Mouse (Mus musculus) embryonic facial prominence, embryonic 14.5 days (tissue): ENCODE results near the gene Galr2. TPM values are rescaled to one million over a fixed set of nuclear protein-coding genes. Genes with fewer than 3 reads are reported as not detected.

Experiments
- ATAC-seq: fragments of 200-750 bp; cut with Nextera tagmentation; 2 replicates; pipeline ENCODE4 v1.8.0; 2017; ENCODE audit warnings: low read depth, moderate number of reproducible peaks, moderate TSS enrichment
- DNase-seq: peaks from one replicate; pipeline ENCODE4 v3.0.0-alpha.2; 2015; ENCODE audit warnings: low spot score
- H3K27ac ChIP-seq: fragments of 300-500 bp; sonication (generic); replicated peaks from 2 replicates; pipeline ENCODE4 v1.5.1; 2014; ENCODE audit warnings: low read depth, mild to moderate bottlenecking, low read length, moderate library complexity
- H3K27me3 ChIP-seq: fragments of 300-500 bp; sonication (generic); replicated peaks from 2 replicates; pipeline ENCODE4 v1.6.1; 2014; ENCODE audit warnings: low read length; ENCODE audit not compliant: control insufficient read depth, insufficient read depth
- H3K36me3 ChIP-seq: fragments of 300-500 bp; sonication (generic); 2 replicates; pipeline ENCODE4 v1.6.1; 2014; ENCODE audit warnings: low read length, mixed read lengths; ENCODE audit not compliant: control insufficient read depth, insufficient read depth
- H3K4me1 ChIP-seq: fragments of 300-500 bp; sonication (generic); 2 replicates; pipeline ENCODE4 v1.6.1; 2014; ENCODE audit warnings: antibody characterized with exemption, low read length; ENCODE audit not compliant: control insufficient read depth, insufficient read depth
- H3K4me2 ChIP-seq: fragments of 300-500 bp; sonication (generic); 2 replicates; pipeline ENCODE4 v1.6.1; 2014; ENCODE audit warnings: low read depth, mild to moderate bottlenecking, low read length, moderate library complexity, mixed read lengths
- H3K4me3 ChIP-seq: fragments of 300-500 bp; sonication (generic); 2 replicates; pipeline ENCODE4 v1.5.1; 2014; ENCODE audit warnings: low read depth, mild to moderate bottlenecking, low read length
- H3K9ac ChIP-seq: fragments of 300-500 bp; sonication (generic); 2 replicates; pipeline ENCODE4 v1.6.1; 2014; ENCODE audit warnings: low read depth, mild to moderate bottlenecking, low read length, moderate library complexity, mixed read lengths
- H3K9me3 ChIP-seq: fragments of 300-500 bp; sonication (generic); 2 replicates; pipeline ENCODE4 v1.6.1; 2016; ENCODE audit warnings: low read length; ENCODE audit not compliant: control insufficient read depth
- WGBS: fragments of 180-500 bp; shearing (Covaris S2); extraction: QIAGEN DNeasy Blood & Tissue Kit; methylation state at CpG from one replicate; pipeline ENCODE4 v1.1.7; 2014; 5-methylcytosine and 5-hydroxymethylcytosine counted together
- polyA plus RNA-seq: library from polyadenylated mRNA; unstranded; fragments of >200 nt; fragmentation: Nextera tagmentation; extraction: Ambion mirVana; gene quantifications from 2 replicates; pipeline ENCODE4 v1.2.1, GENCODE M21; 2014

The Galr2 gene
- polyA plus RNA-seq, 1 experiment from 2014 or later = 0.60 TPM

DNA sequence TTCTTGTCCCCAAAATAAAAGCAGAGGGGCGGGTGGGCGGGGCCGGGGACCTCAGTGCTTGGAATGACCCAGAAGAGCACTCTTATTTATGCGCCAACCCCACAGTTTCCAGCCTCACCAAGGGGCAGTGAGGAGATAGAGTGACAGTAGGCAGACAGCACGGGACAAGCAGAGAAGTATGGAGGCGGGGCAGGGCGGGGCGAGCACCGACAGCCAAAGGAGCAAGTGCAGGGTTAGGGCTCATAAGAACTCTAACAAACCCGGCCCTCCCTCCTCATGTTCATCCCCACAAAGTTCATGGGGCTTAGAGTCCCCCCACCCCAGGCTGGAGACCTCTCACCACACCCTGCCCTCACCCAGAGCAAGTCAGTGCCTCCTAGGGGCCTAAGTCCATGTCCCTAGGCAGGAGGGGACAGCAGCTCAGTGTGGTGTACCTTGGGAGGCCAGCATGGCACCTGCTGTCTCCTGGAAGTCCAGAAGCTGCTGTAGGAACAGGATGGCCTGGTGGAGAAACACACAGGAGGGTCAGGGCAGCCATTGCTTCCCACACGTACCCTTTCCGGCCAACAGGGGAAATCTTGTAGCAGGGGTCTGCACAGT lies 12.9 kb downstream of the Galr2 start:
- no peak for DNase-seq
- Histone ChIP-seq H3K36me3 (peaks cover 90% of the 10 kb centered on the region), H3K27ac (no peak overlapping the region), H3K4me2 (no peak overlapping the region), H3K9me3 (no peaks in the 10 kb centered on the region), H3K27me3 (no peaks in the 10 kb centered on the region), H3K9ac (no peak overlapping the region), H3K4me1 (no peaks in the 10 kb centered on the region), H3K4me3 (no peak overlapping the region)
- no peak for ATAC-seq
- 80% methylated on average over 12 of the region's 12 CpGs for WGBS

DNA sequence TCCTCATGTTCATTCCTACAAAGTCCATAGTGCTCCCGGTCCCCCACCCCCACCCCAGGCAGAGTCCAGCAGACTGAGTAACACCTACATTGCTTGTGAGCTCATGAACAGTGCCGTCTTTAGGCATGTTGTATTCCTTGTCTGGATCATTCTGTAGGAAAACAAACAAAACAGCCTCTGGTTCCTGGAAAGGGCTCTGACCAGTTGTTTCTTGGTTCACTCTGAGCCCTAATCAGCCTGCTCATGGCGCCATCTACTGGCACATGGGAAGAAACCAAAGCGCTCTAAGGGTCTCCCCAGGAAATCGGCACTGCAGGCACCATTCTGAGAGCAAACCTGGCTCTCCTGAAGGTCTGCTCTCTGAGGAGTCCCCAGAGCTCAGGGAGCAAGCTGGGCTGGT lies 13.6 kb downstream of the Galr2 start:
- 33% methylated on average over 5 of the region's 5 CpGs for WGBS
- no peaks in the 10 kb centered on the region for H3K27me3 ChIP-seq
- H3K4me2 ChIP-seq = no peak overlapping the region
- no peaks in the 10 kb centered on the region for H3K4me1 ChIP-seq
- H3K36me3 ChIP-seq = peaks cover 90% of the 10 kb centered on the region
- DNase-seq = peak; percentile 84
- H3K4me3 ChIP-seq = no peak overlapping the region
- no peak overlapping the region for H3K27ac ChIP-seq
- no peak for ATAC-seq
- H3K9ac ChIP-seq = no peak overlapping the region
- H3K9me3 ChIP-seq = no peaks in the 10 kb centered on the region

DNA sequence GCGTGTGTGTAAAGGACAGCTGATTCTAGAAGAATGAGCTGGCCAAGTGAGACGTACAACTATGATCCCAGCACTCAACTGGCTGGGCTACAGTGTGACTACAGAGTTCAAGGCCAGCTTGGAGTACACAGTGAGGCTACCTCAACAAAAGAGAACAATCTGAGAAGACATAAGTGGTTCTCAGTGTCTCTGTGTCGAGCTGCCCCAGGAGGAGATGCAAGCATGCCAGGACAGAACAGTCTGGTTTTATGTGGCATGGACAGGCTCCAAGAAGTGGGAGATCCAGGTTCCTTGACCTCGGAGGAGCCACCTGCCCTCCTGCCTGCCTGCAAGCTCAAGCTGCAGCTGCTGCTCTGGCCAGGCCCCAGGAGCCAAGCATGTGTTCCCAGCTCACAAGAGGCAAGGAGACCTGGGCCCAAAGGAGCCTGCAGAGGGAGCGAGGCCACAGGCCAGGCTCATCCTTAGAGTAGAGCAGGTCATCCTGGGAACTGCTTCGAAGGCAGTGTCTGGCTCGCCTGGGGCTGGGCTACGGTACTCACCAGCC lies 15.5 kb downstream of the Galr2 start:
- Histone ChIP-seq H3K9ac (no peak overlapping the region), H3K4me2 (no peak overlapping the region), H3K4me1 (no peaks in the 10 kb centered on the region), H3K27me3 (no peaks in the 10 kb centered on the region), H3K27ac (no peak overlapping the region), H3K4me3 (no peak overlapping the region), H3K9me3 (no peaks in the 10 kb centered on the region), H3K36me3 (peaks cover 90% of the 10 kb centered on the region)
- 84% methylated on average over 8 of the region's 8 CpGs for WGBS
- no peak for DNase-seq
- no peak for ATAC-seq

DNA sequence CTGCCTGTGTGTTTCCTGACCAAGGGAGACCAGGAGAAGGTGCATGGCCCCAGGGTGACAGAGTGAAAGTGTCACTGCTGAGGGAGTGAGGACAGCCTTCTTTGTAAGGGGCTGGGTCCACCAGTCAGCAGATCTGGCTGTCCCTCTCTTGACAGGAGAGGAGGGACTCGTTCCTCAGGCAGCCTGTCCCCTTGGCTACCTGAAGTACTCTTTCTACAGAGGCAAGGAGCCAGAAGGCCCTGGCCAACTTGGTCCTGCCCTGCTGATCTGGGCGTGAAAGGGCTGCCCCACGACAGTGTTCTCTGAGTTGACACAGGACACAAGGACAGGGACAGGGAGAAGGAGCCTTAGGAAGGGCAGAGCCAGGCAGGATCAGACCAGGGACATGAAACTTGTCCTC lies 16.3 kb downstream of the Galr2 start:
- Histone ChIP-seq H3K9me3 (no peaks in the 10 kb centered on the region), H3K9ac (no peak overlapping the region), H3K4me2 (no peak overlapping the region), H3K36me3 (peaks cover 90% of the 10 kb centered on the region), H3K27me3 (no peaks in the 10 kb centered on the region), H3K4me3 (no peak overlapping the region), H3K27ac (no peak overlapping the region), H3K4me1 (no peaks in the 10 kb centered on the region)
- no peak for DNase-seq
- 92% methylated on average over 2 of the region's 3 CpGs for WGBS
- ATAC-seq = no peak

DNA sequence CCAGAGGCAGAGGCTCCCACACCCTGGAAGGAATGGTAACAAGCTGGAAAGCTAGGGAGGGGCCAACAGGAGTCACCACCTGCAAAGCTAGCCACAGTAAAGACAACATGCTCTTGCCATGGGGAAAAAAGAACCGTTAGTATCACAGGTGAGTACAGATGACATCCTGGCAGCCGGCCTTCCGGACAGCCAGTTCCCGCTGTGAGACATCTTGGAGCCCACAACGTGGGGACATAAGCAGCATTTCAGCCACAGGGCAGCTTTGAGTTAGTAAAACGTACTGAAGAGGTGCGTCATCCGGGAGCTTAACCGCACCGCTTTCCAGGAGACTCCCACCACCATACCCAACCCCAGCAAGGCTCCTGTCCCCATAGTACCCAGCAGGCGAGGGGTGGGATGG lies 17.5 kb downstream of the Galr2 start:
- Histone ChIP-seq H3K9ac (no peak overlapping the region), H3K27me3 (no peaks in the 10 kb centered on the region), H3K4me3 (no peak overlapping the region), H3K27ac (no peak overlapping the region), H3K9me3 (no peaks in the 10 kb centered on the region), H3K4me1 (no peaks in the 10 kb centered on the region), H3K36me3 (peaks cover 90% of the 10 kb centered on the region), H3K4me2 (no peak overlapping the region)
- no peak for ATAC-seq
- DNase-seq = no peak
- WGBS = 90% methylated on average over 11 of the region's 11 CpGs

DNA sequence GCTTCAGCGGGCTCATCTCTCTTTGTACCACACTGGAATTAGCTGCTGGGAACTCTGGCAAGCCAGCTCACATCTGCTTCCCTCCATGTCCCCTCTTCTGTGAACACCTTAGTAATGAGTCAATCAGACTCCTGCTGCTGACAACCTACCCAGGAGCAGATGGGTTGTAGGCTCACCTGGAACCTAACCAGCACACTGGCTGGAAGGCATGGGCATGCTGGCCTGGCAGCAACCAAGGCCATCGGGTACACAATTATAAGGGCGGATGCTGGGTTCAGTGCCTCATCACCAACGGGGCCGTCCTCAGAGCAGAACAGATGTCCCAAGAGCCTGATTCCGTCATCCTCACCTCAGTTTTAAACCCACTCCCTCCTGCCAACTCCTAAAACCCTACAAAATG lies 17.9 kb downstream of the Galr2 start:
- WGBS = 83% methylated on average over 6 of the region's 6 CpGs
- H3K4me2 ChIP-seq = no peak overlapping the region
- H3K9me3 ChIP-seq = no peaks in the 10 kb centered on the region
- H3K4me1 ChIP-seq = no peaks in the 10 kb centered on the region
- ATAC-seq (no peak), DNase-seq (no peak)
- H3K9ac ChIP-seq = no peak overlapping the region
- no peak overlapping the region for H3K27ac ChIP-seq
- H3K36me3 ChIP-seq = peaks cover 93% of the 10 kb centered on the region
- no peaks in the 10 kb centered on the region for H3K27me3 ChIP-seq
- H3K4me3 ChIP-seq = no peak overlapping the region

DNA sequence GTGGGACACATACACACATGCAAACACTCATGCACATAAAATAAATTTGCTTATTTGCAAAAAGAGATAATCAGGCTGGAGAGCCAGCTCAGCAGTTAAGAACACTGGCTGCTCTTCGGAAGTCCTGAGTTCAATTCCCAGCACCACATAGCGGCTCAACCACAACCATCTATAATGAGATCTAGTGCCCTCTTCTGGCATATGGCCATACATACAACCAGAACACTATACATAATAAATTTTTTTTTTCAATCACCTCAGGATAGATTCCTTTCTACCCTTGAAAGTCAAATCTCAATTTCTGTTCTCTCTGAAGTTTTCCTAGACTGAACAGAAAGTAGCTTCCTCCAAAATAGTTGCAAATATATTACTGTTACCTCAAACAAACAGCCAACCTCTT lies 24.7 kb downstream of the Galr2 start:
- 96% methylated on average over 2 of the region's 2 CpGs for WGBS
- ATAC-seq (no peak), DNase-seq (no peak)
- H3K9me3 ChIP-seq = no peaks in the 10 kb centered on the region
- peaks cover 48% of the 10 kb centered on the region for H3K36me3 ChIP-seq
- peak overlapping the region; percentile 82; the same call in 1 of the 2 replicates for H3K9ac ChIP-seq
- H3K27ac ChIP-seq = no peak overlapping the region
- H3K4me2 ChIP-seq = peak overlapping the region; percentile 82
- H3K4me3 ChIP-seq = peak overlapping the region; percentile 77
- H3K4me1 ChIP-seq = peaks cover 4% of the 10 kb centered on the region; the same call in 1 of the 2 replicates
- no peaks in the 10 kb centered on the region for H3K27me3 ChIP-seq

DNA sequence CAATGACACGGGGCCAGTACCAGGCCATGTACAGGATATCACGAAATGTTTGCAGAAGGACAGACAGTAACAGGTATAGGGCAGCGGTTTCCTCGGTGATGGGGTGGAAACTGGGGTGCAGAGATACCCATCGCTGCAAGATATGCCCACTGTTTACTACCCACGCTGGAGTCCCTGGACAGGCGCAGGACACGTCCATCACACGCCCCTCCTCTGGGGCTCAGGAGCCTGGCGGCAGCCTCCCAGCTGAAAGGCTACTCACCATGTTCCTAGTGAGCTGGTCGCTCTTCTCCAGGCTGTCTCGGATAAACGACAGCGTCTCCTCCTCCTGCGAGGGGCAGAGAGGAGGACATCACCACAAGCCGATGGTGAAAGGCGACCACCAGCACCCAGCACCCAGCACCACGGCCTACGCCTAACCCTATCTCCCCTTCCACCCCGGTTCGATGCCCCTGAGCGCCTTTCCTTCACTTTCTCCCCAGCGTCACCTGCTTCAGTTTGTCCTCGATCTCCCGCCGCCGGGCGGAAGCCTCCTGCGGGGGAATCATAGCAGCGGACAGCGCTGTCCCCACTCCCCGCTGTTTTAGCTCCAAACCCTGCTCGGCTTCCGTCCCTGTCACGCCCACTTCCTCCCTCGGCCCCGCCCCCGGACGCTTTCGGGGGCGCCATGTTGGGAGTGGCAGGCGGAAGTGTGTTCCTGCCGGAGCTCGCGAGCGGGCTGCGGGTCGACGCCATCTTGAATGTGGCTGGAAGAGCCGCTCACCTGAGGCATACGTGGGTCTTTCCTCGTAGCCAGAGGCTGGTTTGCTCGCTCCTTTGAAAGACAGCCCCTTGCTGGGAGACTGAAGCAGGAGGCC lies 25.6 kb downstream of the Galr2 start:
- H3K9me3 ChIP-seq = no peaks in the 10 kb centered on the region
- peak overlapping the region; percentile 77 for H3K4me3 ChIP-seq
- WGBS = 3% methylated on average over 53 of the region's 53 CpGs
- H3K4me2 ChIP-seq = peak overlapping the region; percentile 82
- peaks cover 39% of the 10 kb centered on the region for H3K36me3 ChIP-seq
- DNase-seq = peak; percentile 97
- peak overlapping the region; percentile 82 for H3K9ac ChIP-seq
- peak; percentile 95 for ATAC-seq
- H3K27me3 ChIP-seq = no peaks in the 10 kb centered on the region
- H3K27ac ChIP-seq = peak overlapping the region; percentile 44; the same call in 1 of the 2 replicates
- H3K4me1 ChIP-seq = peaks cover 4% of the 10 kb centered on the region; the same call in 1 of the 2 replicates
